Mouse (Mus musculus): Measurements from ENCODE around the gene Pecam1.
"Not testable (repeated sequence)": the region's sequence is repeated elsewhere in the genome, so short reads cannot be mapped to it uniquely, and the experiment has no call there.

Pecam1 gene

GRCm38 (mm10) chr11:106729656-106730055 lies 20.8 kb downstream of the Pecam1 start:
- no peak for DNase-seq (ENCODE audit: low read depth)

GRCm38 (mm10) chr11:106728402-106729366 lies 21.7 kb downstream of the Pecam1 start:
- no peak for DNase-seq (ENCODE audit: low read depth)

- no peak for DNase-seq (ENCODE audit: low read depth)
Observed at GRCm38 (mm10) chr11:106727967-106728366, 22.5 kb downstream of the Pecam1 start.

DNA sequence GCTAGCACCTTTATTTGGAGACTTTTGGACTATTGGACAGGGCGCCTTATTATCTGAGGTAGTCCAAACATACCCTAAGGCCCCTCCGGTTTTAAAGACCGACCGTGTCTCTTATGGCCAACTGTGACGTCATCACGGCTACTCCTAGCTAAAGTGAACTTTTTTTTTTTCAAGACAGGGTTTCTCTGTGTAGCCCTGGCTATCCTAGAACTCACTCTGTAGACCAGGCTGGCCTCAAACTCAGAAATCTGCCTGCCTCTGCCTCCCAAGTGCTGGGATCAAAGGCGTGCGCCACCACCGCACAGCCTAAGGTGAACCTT lies 25.6 kb downstream of the Pecam1 start:
- not testable (repeated sequence) for DNase-seq (ENCODE audit: low read depth)

DNA sequence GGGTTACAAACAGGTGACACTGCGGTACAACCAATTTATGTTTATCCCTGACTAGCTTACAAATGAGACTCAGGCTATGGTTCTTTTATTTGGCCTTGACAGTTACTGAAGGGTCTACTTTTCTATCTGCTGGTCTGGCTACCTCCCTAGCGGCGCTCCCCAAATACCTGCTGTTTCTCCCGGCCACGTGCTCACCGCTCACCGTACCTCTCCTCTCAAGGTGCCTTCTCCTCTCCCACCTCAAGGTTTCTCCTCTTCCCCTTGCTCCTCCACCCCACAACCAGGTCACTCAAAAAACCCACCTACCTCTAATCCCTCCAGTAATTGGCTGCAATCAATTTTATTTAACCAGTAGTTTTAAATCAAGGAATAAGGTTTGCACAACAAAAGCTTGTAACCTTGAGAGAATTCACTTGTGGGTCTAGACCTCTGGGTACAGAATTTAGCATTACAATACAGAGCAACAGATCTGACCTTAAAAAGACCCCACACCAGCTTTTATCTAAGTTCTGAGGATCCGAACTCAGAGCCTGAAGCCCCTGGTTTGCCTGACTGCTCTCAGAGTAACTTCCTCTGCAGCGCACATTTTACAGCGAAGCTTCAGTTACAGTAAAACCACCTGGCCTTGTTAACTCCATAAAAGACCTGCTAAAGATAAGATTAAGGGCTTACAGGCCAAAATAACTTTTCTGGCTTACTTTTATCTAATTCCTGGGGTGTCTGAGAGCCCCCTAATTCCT lies 26.1 kb downstream of the Pecam1 start:
- no peak for DNase-seq (ENCODE audit: low read depth)

- no peak for DNase-seq (ENCODE audit: low read depth)
Observed at GRCm38 (mm10) chr11:106723611-106724125, 26.8 kb downstream of the Pecam1 start.

GRCm38 (mm10) chr11:106722831-106723361 lies 27.5 kb downstream of the Pecam1 start:
- DNase-seq (ENCODE audit: low read depth): peak; percentile 46

DNA sequence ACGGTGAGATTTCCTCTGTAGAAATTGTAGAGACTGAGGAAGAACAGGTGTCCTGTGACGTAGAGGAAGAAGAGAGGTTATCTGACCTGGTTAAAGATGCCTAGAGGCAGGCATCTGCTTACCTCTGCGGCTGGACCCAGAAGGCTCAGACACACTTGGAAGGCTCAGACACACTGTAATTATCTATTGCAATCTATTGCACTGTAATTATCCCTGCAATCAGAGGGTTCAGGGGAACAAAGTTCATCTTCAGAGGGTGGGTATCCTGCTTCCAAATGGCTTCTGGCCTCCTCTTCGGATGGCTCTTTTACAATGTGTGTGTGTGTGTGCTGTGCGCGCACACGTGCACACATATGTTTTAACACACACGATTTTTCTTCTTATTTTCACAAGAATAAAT lies 30.0 kb downstream of the Pecam1 start:
- no peak for DNase-seq (ENCODE audit: low read depth)

DNA sequence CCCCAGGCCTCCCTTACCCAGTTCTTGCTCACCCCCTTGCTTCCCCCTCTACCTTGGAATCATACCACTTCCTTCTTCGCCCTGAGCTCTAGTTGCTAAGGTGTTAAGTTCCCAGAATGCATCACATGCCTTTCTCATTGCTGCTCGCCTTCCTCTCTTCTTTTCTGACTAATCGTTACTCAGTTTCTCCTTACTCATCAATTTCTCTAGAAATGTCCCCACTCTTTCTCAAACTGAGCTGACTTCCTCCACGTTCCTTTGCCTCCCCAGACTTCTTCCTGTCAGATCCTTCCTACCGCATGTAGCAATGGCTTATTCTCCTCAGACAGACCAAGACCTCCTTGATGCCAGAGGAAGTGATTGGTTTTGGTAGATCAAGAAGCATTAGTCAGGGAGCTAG lies 33.9 kb downstream of the Pecam1 start:
- peak; percentile 65 for DNase-seq (ENCODE audit: low read depth)

- no peak for DNase-seq (ENCODE audit: low read depth)
Observed at GRCm38 (mm10) chr11:106715066-106715465, 35.4 kb downstream of the Pecam1 start.

DNA sequence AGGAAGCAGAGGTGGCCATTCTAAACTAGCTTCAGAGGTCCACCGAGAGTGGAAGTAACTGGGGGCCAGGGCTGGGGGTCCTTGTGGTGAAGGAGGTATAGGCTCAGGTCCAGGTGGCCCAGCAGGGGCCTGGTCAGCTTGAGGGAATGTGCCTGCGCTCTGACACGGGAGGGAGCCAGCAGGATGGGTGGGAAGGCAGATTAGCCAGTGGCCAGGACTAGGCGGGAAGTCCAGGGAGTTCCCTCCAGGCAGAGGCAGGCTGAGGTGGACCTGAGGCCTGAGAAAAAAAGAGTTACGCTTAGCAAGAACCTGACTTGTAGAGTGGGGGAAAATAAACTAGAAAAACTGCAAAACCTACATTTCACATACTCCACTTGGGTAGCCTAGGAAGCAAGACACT lies 39.6 kb downstream of the Pecam1 start:
- DNase-seq (ENCODE audit: low read depth): no peak

- DNase-seq (ENCODE audit: low read depth): no peak
Observed at GRCm38 (mm10) chr11:106709227-106709985, 41.0 kb downstream of the Pecam1 start.

DNA sequence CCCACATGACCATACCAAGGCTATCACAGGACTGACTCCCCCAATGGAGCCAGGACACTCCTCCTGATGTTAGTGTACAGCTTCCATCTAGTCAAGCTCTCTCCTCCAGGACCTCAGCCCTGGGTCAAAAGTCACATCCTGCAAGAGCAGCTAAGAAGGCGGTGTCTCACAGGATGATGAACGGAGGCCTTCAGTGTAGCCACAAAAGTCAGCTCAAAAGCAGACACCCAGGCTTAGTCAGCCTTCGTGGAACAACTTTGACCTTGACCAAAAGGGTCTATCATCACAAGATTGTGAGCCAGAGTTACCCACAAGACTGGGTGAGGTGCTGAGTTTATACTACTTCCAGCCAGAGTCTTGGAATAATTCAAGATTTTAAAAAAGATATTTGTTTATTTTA lies 42.6 kb downstream of the Pecam1 start:
- DNase-seq (ENCODE audit: low read depth): no peak

DNA sequence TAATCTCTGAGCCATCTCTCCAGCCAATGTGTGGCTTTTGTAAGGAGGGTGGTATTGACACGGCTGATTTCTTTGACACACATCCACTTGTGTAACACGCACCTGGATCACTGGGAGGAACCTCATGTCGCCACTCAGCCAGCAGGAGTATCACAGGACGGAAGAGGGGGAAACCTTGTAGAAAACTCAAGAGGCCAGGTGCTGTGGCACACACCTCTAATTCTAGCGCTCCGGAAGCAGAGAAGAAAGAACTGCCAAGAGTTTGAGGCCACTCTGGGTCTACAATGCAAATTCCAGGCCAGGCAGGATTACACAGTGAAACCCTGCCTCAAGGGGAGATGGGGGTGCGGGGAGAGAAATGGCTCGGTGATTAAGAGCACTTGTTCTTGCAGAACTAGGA lies 43.3 kb downstream of the Pecam1 start:
- DNase-seq (ENCODE audit: low read depth): no peak

DNA sequence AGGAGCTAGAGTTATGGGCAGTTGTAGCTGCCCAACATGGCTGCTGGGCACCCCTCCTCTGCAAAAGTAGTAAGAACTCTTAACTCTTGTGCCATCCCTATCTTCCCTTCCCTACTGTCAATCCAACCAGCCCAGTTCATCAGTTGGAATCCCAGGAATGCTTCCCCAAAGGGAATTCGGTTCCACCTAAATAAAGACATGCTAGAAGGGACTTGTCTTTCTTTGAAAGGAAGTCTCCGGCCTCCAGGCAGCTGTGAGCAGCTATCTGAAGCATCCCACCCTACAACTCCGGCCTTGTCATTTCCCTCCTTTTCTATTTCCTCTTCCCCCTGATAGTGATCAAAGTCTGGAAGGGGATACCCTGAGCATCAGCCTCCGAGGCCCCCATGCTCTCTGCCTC lies 44.2 kb downstream of the Pecam1 start:
- no peak for DNase-seq (ENCODE audit: low read depth)

GRCm38 (mm10) chr11:106704399-106705111 lies 45.9 kb downstream of the Pecam1 start:
- DNase-seq (ENCODE audit: low read depth): no peak

DNA sequence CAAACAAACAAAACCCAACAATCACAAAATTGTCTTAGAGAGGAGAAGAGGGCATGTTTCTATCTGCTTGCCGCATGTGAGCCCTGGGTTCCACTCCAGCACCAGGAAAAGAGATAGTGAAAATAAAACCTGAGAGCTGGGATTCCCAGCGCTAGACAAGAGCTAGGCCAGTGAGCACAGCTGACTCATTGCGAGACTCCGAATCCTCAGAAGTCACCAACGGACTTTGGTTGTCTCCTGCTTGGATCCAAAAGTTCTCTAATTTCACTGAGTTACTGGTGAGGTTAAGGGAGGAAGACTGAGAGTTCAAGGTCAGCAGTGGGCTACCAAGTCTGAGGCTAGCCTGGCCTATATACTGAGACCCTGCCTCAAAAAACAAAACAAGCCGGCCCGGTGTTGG lies 46.5 kb downstream of the Pecam1 start:
- peak; percentile 61 for DNase-seq (ENCODE audit: low read depth)

GRCm38 (mm10) chr11:106702584-106702983 lies 47.8 kb downstream of the Pecam1 start:
- DNase-seq (ENCODE audit: low read depth): peak; percentile 39

DNA sequence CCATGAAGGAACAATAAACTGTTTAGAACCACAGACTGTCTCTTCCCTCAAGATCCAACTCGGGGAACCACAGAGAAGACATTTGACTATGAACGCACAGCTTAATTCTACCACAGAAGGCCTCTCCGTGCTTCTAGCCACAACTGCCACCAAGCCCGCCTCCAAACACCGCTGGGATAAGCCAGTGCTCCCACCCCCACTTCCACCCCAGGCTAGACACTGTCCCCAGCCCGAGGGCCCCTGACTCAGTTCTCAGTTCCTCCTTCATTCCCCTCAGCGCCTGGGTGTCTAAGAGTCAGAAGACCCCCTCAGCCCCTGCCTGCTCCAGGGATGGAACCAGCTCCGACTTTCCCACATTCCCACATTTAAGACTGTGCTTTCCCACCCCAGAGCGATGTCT lies 48.8 kb downstream of the Pecam1 start:
- DNase-seq (ENCODE audit: low read depth): no peak

DNA sequence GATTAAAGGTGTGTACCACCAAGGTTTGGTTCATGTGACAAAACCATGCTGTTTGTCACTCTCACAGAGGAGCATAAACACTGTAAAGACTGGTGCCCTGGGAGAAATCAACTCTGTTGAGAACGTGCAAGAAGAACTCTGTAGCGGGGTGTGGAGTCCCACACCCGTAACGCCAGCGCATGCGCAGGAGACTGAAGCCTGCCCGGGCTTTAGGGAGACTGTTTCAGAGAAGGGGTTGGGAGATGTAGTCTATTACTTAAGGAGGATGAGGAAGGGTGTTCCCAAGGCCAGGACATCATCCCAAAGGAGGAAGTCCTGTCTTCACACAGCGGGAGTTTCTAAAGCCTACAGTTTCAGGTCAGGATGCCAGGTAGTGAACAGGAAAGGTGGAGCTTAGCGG lies 51.3 kb downstream of the Pecam1 start:
- DNase-seq (ENCODE audit: low read depth): no peak

DNA sequence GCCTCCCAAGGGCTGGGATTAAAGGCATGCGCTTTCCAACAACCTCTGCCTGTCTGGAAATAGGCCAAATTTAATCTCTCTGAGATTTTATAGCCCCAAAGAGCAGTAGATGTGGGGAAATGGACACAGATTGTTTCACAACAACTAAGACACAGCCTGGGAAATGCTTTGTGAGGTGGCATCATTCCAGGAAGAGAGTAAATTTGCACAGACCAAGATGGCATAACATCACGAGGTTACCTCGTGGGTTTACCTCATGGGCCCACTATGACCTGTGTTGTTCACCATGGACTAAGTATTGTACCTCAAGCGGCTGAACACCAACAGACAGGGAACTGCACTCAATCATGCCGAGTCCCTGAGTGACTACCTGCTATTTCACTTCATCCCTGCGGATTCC lies 52.1 kb downstream of the Pecam1 start:
- no peak for DNase-seq (ENCODE audit: low read depth)

Data from induced T-regulatory cell, adult 2 months (primary cell).